Mouse (Mus musculus) embryonic stem cell, embryonic (primary cell): ENCODE results near the gene Auts2.

Source experiments
- CTCF ChIA-PET, 4 experiments: fragments of 300-600 bp in 2 of 4; fragments of 350-600 bp in 2 of 4; sonication (Branson Sonifier 250); formaldehyde crosslinking; loops; one replicate each; lab custom pipeline; 2022; ENCODE audit warnings: inconsistent platforms in 2 of 4; lab: Charles Lee
- POLR2A ChIA-PET, 4 experiments: fragments of 300-600 bp in 2 of 4; fragments of 350-600 bp in 2 of 4; sonication (Branson Sonifier 250); formaldehyde crosslinking; loops; one replicate each; lab custom pipeline; 2022; ENCODE audit warnings: antibody characterized with exemption in 4 of 4, inconsistent platforms in 1 of 4; lab: Charles Lee

Gene Auts2

DNA sequence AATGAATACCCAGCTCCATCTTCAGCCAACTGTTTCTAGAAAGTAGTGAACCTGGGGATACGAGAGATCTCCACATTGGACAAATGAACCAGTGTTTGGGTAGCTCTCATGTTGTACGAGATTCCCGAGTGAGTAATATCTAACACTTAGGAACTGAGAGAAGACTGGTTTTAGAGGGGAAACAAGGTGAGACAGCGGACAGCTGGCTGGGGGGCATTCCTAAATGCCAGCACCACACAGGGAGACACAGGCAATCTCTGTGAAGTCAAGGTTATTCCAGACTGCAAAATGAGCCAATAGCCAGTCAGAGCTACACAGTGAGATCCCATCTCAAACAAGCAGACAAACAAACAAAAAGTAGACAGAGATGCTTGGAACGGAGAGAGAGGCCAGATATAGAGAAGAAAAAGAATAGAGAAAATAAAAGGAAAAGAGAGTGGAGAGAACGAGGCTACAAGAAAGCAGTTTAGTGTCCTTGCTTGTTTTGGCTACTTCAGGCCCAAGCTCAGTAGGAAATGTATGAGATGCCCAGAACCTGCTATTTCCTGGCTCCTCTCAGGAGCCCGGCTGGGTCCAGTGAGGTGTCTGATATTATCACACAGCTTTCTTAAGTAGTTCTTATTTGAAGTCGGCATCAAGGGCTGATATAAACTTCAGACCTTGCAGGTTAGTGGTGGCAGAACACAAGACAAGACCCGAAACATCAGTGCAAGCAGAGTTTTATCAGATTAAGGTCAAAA, 224.9 kb downstream of the Auts2 start:
- ChIA-PET CTCF (no interaction called here), POLR2A (no interaction called here)

DNA sequence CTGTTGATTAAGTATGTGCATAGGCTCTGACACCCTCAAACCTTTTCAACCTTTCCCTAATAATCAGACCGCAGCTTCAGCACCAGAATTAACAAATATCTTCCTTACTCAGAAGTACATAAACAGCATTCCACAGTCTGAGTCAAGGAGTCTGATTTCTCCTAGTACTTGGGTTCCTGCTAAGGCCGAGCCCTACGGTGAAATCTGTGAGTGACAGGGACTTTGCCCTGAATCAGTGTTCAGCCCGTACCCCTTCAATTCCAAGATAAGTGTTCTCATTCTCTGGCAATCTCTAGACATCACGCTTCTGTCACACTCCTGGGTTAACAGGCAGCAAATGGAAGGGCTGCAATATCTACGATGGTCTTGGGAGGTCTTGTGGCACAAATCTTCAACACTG, 226.2 kb downstream of the Auts2 start:
- POLR2A ChIA-PET: no interaction called here
- CTCF ChIA-PET: no interaction called here

DNA sequence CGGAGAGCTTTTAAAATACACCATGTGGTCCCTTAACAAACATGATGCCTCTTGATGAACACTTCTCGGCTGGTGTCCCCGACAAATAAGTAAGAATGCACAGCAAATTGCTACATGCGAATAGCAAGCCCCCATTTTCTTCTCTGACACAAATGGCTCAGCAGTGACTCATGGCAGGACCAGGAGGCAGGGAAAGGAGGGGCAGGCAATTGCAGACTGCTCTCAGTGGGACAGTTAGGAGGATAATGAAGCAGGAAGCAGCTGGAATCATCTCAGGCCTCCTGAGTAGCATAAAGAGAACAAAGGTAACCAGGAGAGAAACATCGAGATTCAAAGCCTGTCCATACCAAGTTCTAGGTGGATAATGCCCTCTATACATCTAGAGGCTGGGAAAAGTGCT, 228.8 kb downstream of the Auts2 start:
- POLR2A ChIA-PET: no interaction called here
- CTCF ChIA-PET: no interaction called here

DNA sequence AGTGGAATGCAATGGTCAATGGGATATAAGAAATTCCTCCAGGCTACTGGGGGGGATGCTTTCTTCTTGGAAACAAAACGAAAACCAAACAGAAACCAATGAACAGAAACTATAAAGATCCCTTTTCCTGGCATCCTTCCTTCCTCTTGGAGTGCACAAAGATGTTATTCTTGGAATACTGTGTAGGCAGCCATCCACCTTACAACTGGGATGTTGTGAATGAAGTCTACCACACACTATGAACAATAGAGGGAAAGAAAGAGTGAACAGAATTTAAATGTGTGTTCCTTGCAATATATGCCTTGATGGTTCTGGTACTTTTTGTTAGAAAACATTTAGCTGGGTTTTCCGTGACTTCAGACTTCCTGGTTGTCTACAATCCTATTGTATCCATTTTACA, 236.1 kb downstream of the Auts2 start:
- ChIA-PET POLR2A (no interaction called here), CTCF (no interaction called here)

DNA sequence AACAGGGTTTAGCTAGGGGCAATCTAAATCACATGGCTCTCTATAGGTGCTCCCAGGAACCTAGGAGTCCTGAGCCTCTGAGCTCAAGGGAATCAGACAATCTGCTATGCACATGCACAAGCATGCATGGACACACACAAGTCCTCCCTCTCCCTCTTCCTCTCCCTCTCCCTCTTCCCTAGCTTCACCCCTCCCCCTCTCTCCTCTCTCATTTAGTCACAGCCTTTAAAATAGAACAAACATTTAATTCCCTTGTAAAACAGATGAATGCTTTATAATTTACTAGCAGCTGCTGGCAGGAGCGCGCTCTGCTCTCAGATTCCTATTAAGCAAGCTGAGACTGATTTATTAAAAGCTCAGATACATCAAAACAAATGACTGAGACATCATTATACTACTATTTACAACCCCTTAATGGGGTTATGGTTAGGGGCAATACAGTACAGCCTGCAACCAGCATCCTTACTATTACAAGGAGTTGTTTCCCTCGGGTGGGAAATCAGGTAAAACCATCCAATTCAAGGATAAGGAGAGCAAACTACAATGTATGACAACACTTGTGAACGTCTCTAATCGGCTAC, 237.7 kb downstream of the Auts2 start:
- POLR2A ChIA-PET: no interaction called here
- CTCF ChIA-PET: interaction anchor here in 1 of 4 experiments (0.6 kb wide), 1 partner anchor 92 kb away, joined by 3 read pairs; no protein-coding TSS in a partner anchor

DNA sequence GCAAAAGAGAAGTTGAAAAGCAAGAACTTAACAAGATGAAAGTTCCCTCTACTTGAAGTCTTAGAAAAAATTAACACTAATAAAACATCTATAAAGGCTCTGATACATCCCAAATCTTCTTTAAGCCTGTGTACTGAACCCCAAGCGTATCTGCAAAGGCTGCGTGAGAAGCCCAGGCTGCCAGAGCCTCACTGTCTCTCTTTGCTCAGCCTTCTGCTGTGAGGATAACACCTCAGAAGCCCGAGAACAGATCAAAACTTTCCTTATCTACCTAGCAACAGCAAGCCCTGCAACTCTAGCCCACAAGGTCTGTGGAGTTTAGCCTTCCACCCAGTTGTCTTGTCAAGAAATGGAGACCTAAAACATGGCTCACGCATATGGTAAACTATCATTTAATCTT, 240.4 kb downstream of the Auts2 start:
- CTCF ChIA-PET: no interaction called here
- POLR2A ChIA-PET: no interaction called here

DNA sequence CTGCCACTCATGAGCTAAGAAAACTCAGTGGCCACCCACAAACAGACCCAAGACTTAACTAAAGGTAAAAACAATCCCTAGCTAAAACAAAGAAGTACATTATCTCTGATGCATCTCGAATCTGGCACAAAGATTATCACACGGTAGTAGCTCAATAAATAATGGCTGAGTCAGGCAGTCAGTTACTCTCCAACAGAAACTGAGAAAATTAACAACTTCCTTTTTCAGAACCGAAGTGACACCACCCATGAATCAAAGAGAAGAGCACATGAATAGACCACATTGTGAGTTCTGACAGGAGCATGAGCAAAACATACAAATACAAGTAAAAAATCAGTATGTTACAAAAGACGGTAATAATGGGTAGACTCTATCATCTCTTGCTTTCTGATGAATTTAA, 242.3 kb downstream of the Auts2 start:
- ChIA-PET POLR2A (interaction anchor here in 1 of 4 experiments (0.6 kb wide), 1 partner anchor 559 kb away, joined by 3 read pairs; no protein-coding TSS in a partner anchor), CTCF (no interaction called here)

DNA sequence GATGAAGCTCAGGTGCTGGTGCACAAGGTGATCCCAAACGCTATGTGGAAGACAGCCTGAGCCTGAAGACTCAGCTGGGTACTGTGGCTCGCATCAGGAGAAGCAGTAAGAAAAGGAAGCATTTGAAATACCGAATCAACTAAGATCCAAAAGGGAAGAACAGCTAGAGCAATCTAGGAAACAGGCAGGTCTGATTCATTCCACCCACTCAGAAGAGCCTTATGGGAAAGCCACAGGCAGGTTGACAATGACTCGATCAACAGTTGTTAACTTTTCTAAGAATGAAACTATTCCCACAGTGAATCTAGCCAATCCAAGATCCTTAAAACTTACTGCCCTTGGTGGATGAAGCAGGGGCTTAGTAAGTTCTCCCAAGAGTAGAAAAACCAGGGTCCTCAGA, 243.4 kb downstream of the Auts2 start:
- POLR2A ChIA-PET: no interaction called here
- CTCF ChIA-PET: no interaction called here

DNA sequence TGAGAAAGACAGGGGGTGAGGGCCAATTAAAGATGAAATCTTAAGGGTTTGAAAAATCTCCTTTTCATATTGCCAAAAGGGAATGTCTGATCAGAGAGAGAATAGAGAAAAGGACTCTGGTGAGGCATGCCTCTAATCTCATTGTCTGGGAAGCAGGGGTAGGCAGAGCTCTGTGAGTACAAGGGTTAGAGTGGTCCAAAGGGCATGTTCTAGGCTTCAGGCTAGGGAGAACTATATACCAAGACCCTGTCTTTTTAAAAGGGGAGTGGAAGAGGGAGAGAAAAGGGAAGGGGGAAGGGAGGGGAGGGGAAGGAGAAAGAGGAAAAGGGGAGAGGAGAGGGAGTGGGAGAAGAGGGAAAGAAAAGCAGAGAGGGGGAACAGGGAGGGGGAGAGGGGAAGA, 244.1 kb downstream of the Auts2 start:
- ChIA-PET POLR2A (no interaction called here), CTCF (no interaction called here)

DNA sequence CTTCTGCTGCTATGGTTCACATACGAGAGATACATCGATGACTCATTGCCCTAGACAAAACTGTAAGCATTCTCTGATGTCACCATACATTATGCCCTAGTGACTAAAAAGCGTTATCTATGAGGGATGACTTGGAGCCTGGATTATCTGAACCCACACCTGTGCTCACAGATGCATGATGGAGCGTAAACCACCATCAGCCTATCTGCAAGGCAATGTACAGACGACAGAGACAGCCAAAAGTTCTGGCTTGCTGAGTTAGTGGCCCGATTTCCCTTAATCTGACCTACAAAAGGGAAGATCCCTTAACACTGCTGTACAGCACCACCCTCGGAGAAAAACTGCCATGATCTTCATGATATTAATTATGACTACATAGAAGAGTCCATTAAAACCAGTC, 245.8 kb downstream of the Auts2 start:
- CTCF ChIA-PET: no interaction called here
- POLR2A ChIA-PET: no interaction called here

DNA sequence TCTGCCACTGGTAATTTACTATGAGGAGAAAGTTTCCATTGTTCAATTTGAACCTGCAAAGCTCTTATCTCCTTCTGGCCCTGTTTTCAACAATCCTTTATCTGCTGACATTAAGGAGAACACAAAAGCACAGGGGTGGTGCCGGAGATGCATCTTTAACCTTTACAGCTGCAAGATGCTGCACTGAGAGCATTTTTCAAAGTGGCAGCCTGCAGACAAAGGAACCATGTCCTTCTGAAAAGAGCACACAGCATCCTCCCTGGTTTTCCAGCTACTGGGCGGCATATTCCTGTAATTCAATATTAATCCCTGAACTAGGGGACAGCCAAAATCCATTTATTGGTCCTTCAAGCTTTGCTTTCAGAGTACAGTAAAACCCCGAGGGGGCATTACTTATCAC, 248.7 kb downstream of the Auts2 start:
- CTCF ChIA-PET: no interaction called here

DNA sequence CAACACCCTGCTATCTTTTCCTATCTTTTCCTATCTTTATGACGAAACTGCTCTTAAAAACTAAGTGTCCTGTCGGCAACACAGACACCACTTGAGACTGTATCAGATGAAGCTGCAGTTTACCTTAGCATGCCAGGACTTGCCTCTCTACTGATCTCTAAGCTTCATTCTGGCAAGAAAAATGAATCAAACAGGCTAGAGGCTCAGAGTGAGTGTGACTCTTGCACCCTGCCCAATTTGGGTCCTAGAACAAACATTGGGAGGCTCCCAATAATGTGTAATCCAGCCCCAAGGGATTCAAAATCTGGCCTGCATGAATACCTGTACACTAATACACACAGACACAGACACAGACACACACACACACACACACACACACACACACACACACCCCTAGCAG, 250.2 kb downstream of the Auts2 start:
- CTCF ChIA-PET: interaction anchor here in 1 of 4 experiments (0.5 kb wide), 1 partner anchor 354 kb away, joined by 3 read pairs; no protein-coding TSS in a partner anchor
- POLR2A ChIA-PET: interaction anchor here in 2 of 4 experiments (0.6 to 1.6 kb wide), 3 partner anchors 10 to 184 kb away, joined by 3 to 5 read pairs (median 3); no protein-coding TSS in a partner anchor

More for the DNA sequence above, 248.7 kb downstream of the Auts2 start:
- POLR2A ChIA-PET: interaction anchor here in 1 of 4 experiments (0.8 to 1.6 kb wide), 2 partner anchors 11 to 322 kb away, joined by 3 to 5 read pairs; no protein-coding TSS in a partner anchor

DNA sequence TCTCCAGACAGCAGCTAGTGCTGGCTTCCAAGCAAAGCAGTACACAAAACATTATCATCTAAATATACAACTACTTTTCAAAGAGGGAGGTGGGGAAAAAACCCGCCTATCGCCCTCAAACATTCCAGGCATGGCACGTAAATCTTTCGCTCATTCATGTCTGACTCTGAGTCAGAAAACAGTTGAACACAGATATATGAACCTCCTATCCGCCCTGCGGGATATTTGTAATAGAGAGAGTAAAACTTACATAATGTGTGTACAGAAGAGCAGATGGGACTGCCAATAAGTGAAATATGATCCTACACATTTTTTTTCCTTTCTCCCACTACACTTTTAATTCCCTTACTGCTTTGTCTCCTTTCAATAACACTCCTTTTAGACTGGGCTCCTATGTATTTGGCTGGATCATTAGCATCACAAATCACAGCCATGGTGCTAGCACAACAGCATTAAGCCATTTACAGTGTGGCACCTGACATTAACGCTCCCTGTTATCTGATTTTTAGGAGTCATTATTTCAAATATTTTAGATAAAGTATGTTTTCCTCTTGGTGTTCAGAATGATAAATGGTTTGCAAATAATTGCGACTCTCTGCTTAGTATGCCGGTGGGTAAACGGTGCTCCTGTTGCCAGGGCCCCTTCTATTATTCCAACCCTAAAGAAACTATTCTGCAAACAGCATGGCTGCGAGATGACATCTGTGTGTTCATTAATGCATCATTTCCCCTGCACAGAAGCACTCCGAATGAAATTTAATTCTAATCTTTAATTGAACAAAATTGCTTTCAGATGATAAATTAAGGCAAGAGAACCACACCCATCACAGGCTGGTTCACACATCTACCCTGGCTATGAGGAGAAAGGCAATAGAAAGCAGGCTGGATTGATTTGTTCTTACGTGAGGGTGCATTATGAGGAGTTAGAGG, 252.3 kb downstream of the Auts2 start:
- ChIA-PET CTCF (no interaction called here), POLR2A (no interaction called here)

DNA sequence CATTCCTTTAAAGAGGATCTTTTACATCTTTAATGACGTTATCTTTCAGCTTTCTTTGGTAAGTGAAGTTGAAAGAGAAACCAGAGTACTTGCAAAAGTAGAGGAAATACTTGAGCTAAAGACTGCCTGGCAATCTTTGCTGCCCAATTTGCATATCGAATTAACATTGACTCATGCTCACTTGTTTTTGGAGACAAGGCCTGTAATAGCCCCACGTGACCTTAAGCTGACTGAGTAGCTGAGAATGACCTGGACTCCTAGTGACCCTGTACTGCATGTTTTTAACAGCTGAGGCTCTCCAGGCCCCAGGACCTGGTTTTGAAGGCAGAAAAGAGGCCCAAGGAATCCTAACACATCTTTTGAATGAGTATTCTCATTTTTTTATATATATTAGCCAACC, 259.4 kb downstream of the Auts2 start:
- ChIA-PET CTCF (no interaction called here), POLR2A (interaction anchor here in 1 of 4 experiments (1.2 kb wide), 1 partner anchor 10 kb away, joined by 5 read pairs; no protein-coding TSS in a partner anchor)

DNA sequence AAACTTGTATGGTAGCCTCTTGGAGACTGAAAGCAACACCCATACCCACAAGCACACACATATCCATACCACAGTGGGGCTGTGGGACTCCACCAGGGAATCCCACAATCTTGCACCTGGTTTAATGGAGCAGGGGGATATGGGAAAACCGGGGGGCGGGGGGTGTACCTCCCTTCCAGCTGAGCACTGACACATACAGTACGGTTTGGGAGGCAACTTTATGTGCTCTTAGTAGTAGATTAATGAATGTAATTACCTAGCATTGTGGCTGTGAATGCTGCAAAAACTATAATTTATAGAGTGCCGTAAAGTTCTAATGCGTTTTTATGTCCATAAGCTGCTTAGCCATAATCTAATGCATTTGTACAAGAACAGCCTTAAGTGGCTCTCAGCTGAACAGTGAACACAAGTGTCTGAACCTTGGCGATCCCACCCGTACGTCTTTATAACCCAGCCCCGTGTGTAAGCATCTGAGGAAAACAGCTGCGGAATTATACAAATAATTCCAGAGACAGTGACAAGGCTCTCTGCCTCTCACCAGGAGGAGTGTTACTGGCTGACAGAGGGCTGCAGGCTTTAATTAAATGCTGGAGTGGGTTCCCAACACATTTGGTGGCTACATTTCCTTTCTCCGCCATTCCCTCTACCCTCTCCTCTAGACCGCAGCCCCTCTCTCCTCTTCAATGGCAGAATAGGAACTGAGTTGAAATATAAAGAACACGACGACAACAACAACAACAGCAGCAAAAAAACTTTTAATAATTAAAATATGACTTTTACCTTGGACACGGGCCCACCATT, 268.8 kb downstream of the Auts2 start:
- ChIA-PET POLR2A (no interaction called here), CTCF (interaction anchor here in 1 of 4 experiments (0.7 kb wide), 1 partner anchor 19 kb away, joined by 3 read pairs; no protein-coding TSS in a partner anchor)

DNA sequence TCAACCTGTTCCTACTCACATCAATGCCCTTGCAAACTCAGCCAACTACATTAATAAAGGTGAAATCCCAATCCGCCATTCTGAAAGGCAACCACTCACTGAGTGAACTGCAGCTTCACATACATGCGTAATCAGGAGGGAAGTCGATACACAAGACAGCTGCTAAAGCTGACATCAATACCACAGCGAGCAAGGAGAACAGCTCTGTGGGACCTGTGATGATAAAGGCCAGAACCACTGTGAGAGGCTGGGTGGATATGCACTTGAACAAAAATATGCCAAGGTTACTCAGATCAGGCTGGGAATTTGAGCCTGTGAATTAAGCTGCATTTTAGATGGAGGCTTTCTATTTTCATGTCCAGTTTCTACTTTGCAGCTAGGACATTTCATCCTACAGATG, 271.0 kb downstream of the Auts2 start:
- ChIA-PET CTCF (no interaction called here), POLR2A (interaction anchor here in 1 of 4 experiments (0.6 kb wide), 1 partner anchor 66 kb away, joined by 5 read pairs; no protein-coding TSS in a partner anchor)

DNA sequence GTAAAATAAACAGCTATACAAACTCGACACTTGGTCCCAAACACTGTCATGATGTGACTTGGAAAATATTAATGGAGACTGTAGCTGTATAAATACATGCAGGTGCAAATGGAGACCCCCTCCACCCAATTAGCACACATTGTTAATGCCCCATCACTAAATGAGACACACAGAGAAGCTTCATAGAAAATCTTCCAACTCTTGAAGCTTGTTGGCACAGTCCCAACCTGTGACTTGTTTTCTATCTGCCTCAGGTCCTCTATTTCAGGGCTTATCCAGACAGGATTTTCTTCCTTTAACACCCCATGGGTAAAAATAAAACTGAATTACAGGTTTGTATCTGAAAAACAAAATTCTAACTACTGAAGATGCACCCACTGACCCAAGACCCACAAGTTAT, 272.2 kb downstream of the Auts2 start:
- ChIA-PET CTCF (interaction anchor here in 2 of 4 experiments (0.5 to 0.6 kb wide), 2 partner anchors 8 to 882 kb away, joined by 3 to 8 read pairs; no protein-coding TSS in a partner anchor), POLR2A (no interaction called here)

DNA sequence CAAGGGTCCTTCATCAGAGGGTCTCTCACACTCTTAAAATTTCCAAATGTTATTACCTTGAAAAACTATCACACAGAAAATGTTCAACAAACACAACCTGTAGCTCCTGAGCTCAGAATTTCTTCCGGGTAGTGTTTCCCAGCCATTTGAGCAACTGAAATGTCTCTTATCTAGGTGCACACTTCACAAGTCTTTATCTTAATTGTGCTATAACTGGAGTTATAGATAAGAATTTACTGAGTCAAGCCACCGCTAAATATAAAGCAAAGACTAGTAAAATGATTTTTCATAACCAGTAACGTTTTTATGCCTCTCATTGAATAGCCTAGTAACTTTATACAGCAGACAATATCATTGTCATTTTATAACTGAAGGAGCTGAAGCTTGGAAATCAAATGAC, 273.1 kb downstream of the Auts2 start:
- POLR2A ChIA-PET: no interaction called here
- CTCF ChIA-PET: interaction anchor here in 2 of 4 experiments (0.5 to 0.6 kb wide), 2 partner anchors 233 to 883 kb away, joined by 6 to 8 read pairs; no protein-coding TSS in a partner anchor
